Mouse (Mus musculus) heart, embryonic 16.5 days (tissue): ENCODE measurements around the gene Derl3. TPM values are rescaled to one million over a fixed set of nuclear protein-coding genes. Genes with fewer than 3 reads are reported as not detected.

Experiments used
- ATAC-seq: fragments of 200-750 bp; cut with Nextera tagmentation; replicated peaks from 2 replicates; pipeline ENCODE4 v1.8.0; 2017; ENCODE audit warnings: moderate number of reproducible peaks; ENCODE audit not compliant: insufficient read depth, low FRiP score; ENCODE audit errors: extremely low read depth
- H3K27ac ChIP-seq: fragments of 300-500 bp; sonication (generic); 2 replicates; pipeline ENCODE4 v1.5.1; 2014; ENCODE audit warnings: mild to moderate bottlenecking, low read length, control low read depth, moderate library complexity
- H3K27me3 ChIP-seq: fragments of 300-500 bp; sonication (generic); 2 replicates; pipeline ENCODE4 v1.6.1; 2014; ENCODE audit warnings: low read length, mixed read lengths; ENCODE audit not compliant: control insufficient read depth, insufficient read depth
- H3K36me3 ChIP-seq: fragments of 300-500 bp; sonication (generic); 2 replicates; pipeline ENCODE4 v1.6.1; 2014; ENCODE audit not compliant: control insufficient read depth, insufficient read depth
- H3K4me1 ChIP-seq: fragments of 300-500 bp; sonication (generic); 2 replicates; pipeline ENCODE4 v1.6.1; 2014; ENCODE audit warnings: low read length, mixed read lengths; ENCODE audit not compliant: control insufficient read depth, insufficient read depth
- H3K4me2 ChIP-seq: fragments of 300-500 bp; sonication (generic); 2 replicates; pipeline ENCODE4 v1.6.1; 2014; ENCODE audit warnings: low read depth, mild to moderate bottlenecking, control low read depth, low read length
- H3K4me3 ChIP-seq: fragments of 300-500 bp; sonication (generic); 2 replicates; pipeline ENCODE4 v1.5.1; 2014; ENCODE audit warnings: mild to moderate bottlenecking, control low read depth, low read length
- H3K9ac ChIP-seq: fragments of 300-500 bp; sonication (generic); 2 replicates; pipeline ENCODE4 v1.6.1; 2014; ENCODE audit warnings: low read length, control low read depth
- H3K9me3 ChIP-seq: fragments of 300-500 bp; sonication (generic); replicated peaks from 2 replicates; pipeline ENCODE4 v1.6.1; 2016; ENCODE audit warnings: low read length; ENCODE audit not compliant: control insufficient read depth
- WGBS: fragments of 180-500 bp; shearing (Covaris S2); extraction: QIAGEN DNeasy Blood & Tissue Kit; methylation state at CpG from one replicate; pipeline ENCODE4 v1.1.7; 2014; 5-methylcytosine and 5-hydroxymethylcytosine counted together
- polyA plus RNA-seq: library from polyadenylated mRNA; unstranded; fragments of >200 nt; fragmentation: Nextera tagmentation; extraction: Ambion mirVana; gene quantifications from 2 replicates; pipeline ENCODE4 v1.2.1, GENCODE M21; 2015

Gene Derl3
- polyA plus RNA-seq, 1 experiment from 2014 or later = 1.2 TPM

- H3K9me3 ChIP-seq = no peaks in the 10 kb centered on the region
- peaks cover 14% of the 10 kb centered on the region for H3K4me1 ChIP-seq
- no peaks in the 10 kb centered on the region for H3K36me3 ChIP-seq
- H3K4me3 ChIP-seq = no peak within 1 kb of the TSS
- no peak for ATAC-seq
- H3K27me3 ChIP-seq = no peaks in the 10 kb centered on the region
- H3K4me2 ChIP-seq = no peak within 1 kb of the TSS
- WGBS = 73% methylated on average over 5 of the region's 5 CpGs
- H3K9ac ChIP-seq = no peak within 1 kb of the TSS
- H3K27ac ChIP-seq = no peak within 1 kb of the TSS
Observed at GRCm38 (mm10) chr10:75940520-75940919, 47.3 kb downstream of the Derl3 start, which contains the start of gene Gm867. Gene Gm867 (minus strand): TSS chr10:75940672.

GRCm38 (mm10) chr10:75941042-75941824 lies 48.0 kb downstream of the Derl3 start:
- Histone ChIP-seq H3K9ac (no peak overlapping the region), H3K9me3 (no peaks in the 10 kb centered on the region), H3K4me1 (peaks cover 14% of the 10 kb centered on the region), H3K27ac (no peak overlapping the region), H3K4me2 (no peak overlapping the region), H3K27me3 (no peaks in the 10 kb centered on the region), H3K4me3 (no peak overlapping the region), H3K36me3 (no peaks in the 10 kb centered on the region)
- 70% methylated on average over 9 of the region's 9 CpGs for WGBS
- ATAC-seq = no peak

- no peak within 1 kb of the TSS for H3K9ac ChIP-seq
- WGBS = 67% methylated on average over 15 of the region's 15 CpGs
- ATAC-seq = no peak
- H3K27ac ChIP-seq = no peak within 1 kb of the TSS
- no peak within 1 kb of the TSS for H3K4me2 ChIP-seq
- H3K4me3 ChIP-seq = no peak within 1 kb of the TSS
- H3K9me3 ChIP-seq = no peaks in the 10 kb centered on the region
- H3K36me3 ChIP-seq = no peaks in the 10 kb centered on the region
- peaks cover 8% of the 10 kb centered on the region for H3K4me1 ChIP-seq
- no peaks in the 10 kb centered on the region for H3K27me3 ChIP-seq
Observed at GRCm38 (mm10) chr10:75942736-75943477, 49.7 kb downstream of the Derl3 start, which contains the start of gene Vpreb3. Gene Vpreb3 (plus strand): TSS chr10:75943057.

GRCm38 (mm10) chr10:75944066-75944772 lies 51.0 kb downstream of the Derl3 start:
- no peaks in the 10 kb centered on the region for H3K9me3 ChIP-seq
- no peak overlapping the region for H3K27ac ChIP-seq
- H3K4me2 ChIP-seq = no peak overlapping the region
- no peaks in the 10 kb centered on the region for H3K27me3 ChIP-seq
- H3K4me1 ChIP-seq = 0 out of 2 replicates have a peak, but pooled peaks cover 3% of the 10 kb centered on the region
- H3K4me3 ChIP-seq = no peak overlapping the region
- H3K36me3 ChIP-seq = no peaks in the 10 kb centered on the region
- no peak for ATAC-seq
- H3K9ac ChIP-seq = no peak overlapping the region
- WGBS = 42% methylated on average over 11 of the region's 11 CpGs

- Histone ChIP-seq H3K4me1 (0 out of 2 replicates have a peak, but pooled peaks cover 3% of the 10 kb centered on the region), H3K4me3 (no peak overlapping the region), H3K27me3 (peaks cover 3% of the 10 kb centered on the region; the same call in 1 of the 2 replicates), H3K27ac (no peak overlapping the region), H3K4me2 (no peak overlapping the region), H3K36me3 (no peaks in the 10 kb centered on the region), H3K9ac (no peak overlapping the region), H3K9me3 (no peaks in the 10 kb centered on the region)
- 87% methylated on average over 7 of the region's 7 CpGs for WGBS
- no peak for ATAC-seq
Observed at GRCm38 (mm10) chr10:75945213-75945612, 52.0 kb downstream of the Derl3 start.

Other genes with a start within 250 kb of the Derl3 start
- 12.4 and 13.3 TPM in 2 replicates for gene Susd2, start 249.4 kb upstream of the Derl3 start, polyA plus RNA-seq
- gene Cabin1, start 129.1 kb upstream of the Derl3 start, polyA plus RNA-seq = 23.7 and 27.5 TPM in 2 replicates
- gene Ddt, start 120.0 kb upstream of the Derl3 start, polyA plus RNA-seq = 40.8 and 42.8 TPM in 2 replicates
- gene Gm20441, start 112.5 kb upstream of the Derl3 start, polyA plus RNA-seq = not detected in 2 replicates
- 5.6 and 6.2 TPM in 2 replicates for gene Gstt3, start 112.0 kb upstream of the Derl3 start, polyA plus RNA-seq
- gene Gstt1, start 94.8 kb upstream of the Derl3 start, polyA plus RNA-seq = 9.0 and 10.2 TPM in 2 replicates
- gene Gstt4, start 70.9 kb upstream of the Derl3 start, polyA plus RNA-seq = not detected in 2 replicates
- 15.5 and 16.2 TPM in 2 replicates for gene Gstt2, start 56.0 kb upstream of the Derl3 start, polyA plus RNA-seq
- 1,867 and 2,124 TPM in 2 replicates for gene Mif, start 33.2 kb upstream of the Derl3 start, polyA plus RNA-seq
- gene Smarcb1, start 28.2 kb downstream of the Derl3 start, polyA plus RNA-seq = 112 and 114 TPM in 2 replicates
- 655 and 710 TPM in 2 replicates for gene Chchd10, start 39.7 kb downstream of the Derl3 start, polyA plus RNA-seq
- gene Mmp11, start 43.1 kb downstream of the Derl3 start, polyA plus RNA-seq = 26.4 and 30.3 TPM in 2 replicates
- gene Gm867, start 47.3 kb downstream of the Derl3 start, polyA plus RNA-seq = 0.42 and 0.44 TPM in 2 replicates
- 0.56 and 0.72 TPM in 2 replicates for gene Vpreb3, start 49.6 kb downstream of the Derl3 start, polyA plus RNA-seq
- 0.05 and 0.28 TPM in 2 replicates for gene Gm5134, start 61.1 kb downstream of the Derl3 start, polyA plus RNA-seq
- 11.3 and 14.5 TPM in 2 replicates for gene Zfp280b, start 139.2 kb downstream of the Derl3 start, polyA plus RNA-seq
- not detected in 2 replicates for gene Slc5a4b, start 217.5 kb downstream of the Derl3 start, polyA plus RNA-seq